ENCODE assay signal across 8 mouse cellular contexts in genomic region chr5:135690401-135690800, GRCm38 (mm10). TPM values are rescaled to one million over a fixed set of nuclear protein-coding genes. Genes with fewer than 3 reads are reported as not detected.
DNase-seq lines count a peak whose midpoint lies in the region; ATAC-seq and TF ChIP-seq lines count a peak whose summit lies in the region.

No protein-coding gene starts in this region.

- no peak for ATAC-seq in forebrain, embryonic 12.5 days (ENCODE audit: low FRiP score)
- no peak for ATAC-seq in neural tube, embryonic 13.5 days (ENCODE audit: low read depth)

- peaks cover 29% of the 10 kb centered on the region for H3K4me1 ChIP-seq in forebrain, embryonic 12.5 days
- H3K4me1 ChIP-seq in limb, embryonic 10.5 days, result peaks cover 29% of the 10 kb centered on the region
- peaks cover 28% of the 10 kb centered on the region for H3K4me1 ChIP-seq in neural tube, embryonic 13.5 days (replicated peaks)

- peak overlapping the region; percentile 74 for H3K9ac ChIP-seq in forebrain, embryonic 12.5 days
- H3K9ac ChIP-seq in neural tube, embryonic 13.5 days, result peak overlapping the region; percentile 78; the same call in 1 of the 2 replicates

- no peaks in the 10 kb centered on the region for H3K36me3 ChIP-seq in forebrain, embryonic 12.5 days (replicated peaks)
- H3K36me3 ChIP-seq in limb, embryonic 10.5 days, result peaks cover 11% of the 10 kb centered on the region
- no peaks in the 10 kb centered on the region for H3K36me3 ChIP-seq in neural tube, embryonic 13.5 days

- WGBS in forebrain, embryonic 12.5 days, result 87% methylated on average over 5 of the region's 5 CpGs
- 95% methylated on average over 5 of the region's 5 CpGs for WGBS in limb, embryonic 10.5 days
- WGBS in neural tube, embryonic 13.5 days, result 78% methylated on average over 5 of the region's 5 CpGs

- intact Hi-C loops in left cerebral cortex, adult 2 months (cut with DNase I), result no loop called here
- intact Hi-C loops in left cerebral cortex, postnatal 36 days (cut with DNase I), result no loop called here

- peak overlapping the region; percentile 94 for H3K4me2 ChIP-seq in forebrain, embryonic 12.5 days
- peak overlapping the region; percentile 98 for H3K4me2 ChIP-seq in neural tube, embryonic 13.5 days

- no peak for TF ChIP-seq CTCF in left cerebral cortex, adult 2 months (IDR thresholded peaks at IDR 0.05)

- H3K27ac ChIP-seq in left cerebral cortex, adult 2 months, result no peak overlapping the region
- H3K27ac ChIP-seq in forebrain, embryonic 12.5 days, result no peak overlapping the region
- H3K27ac ChIP-seq in limb, embryonic 10.5 days, result no peak overlapping the region
- H3K27ac ChIP-seq in neural tube, embryonic 13.5 days (replicated peaks), result no peak overlapping the region

- no peak for DNase-seq in left cerebral cortex, adult 2 months (ENCODE audit: extremely low spot score in 1 of 2, low spot score in 2 of 2)
- DNase-seq in left cerebral cortex, postnatal 36 days (ENCODE audit: low spot score in 2 of 2), result no peak
- no peak for DNase-seq in limb, embryonic 10.5 days (ENCODE audit: low spot score)
- DNase-seq in ovary, postnatal 10 days (ENCODE audit: low spot score), result no peak
- DNase-seq in spleen, adult 18-20 months, result no peak
- DNase-seq in adrenal gland, adult 2 months, result no peak

- H3K4me3 ChIP-seq in left cerebral cortex, adult 2 months, result peak overlapping the region; percentile 95
- H3K4me3 ChIP-seq in forebrain, embryonic 12.5 days (replicated peaks), result peak overlapping the region; percentile 69
- H3K4me3 ChIP-seq in limb, embryonic 10.5 days, result peak overlapping the region; percentile 73
- peak overlapping the region; percentile 65 for H3K4me3 ChIP-seq in neural tube, embryonic 13.5 days

- H3K9me3 ChIP-seq in forebrain, embryonic 12.5 days, result no peaks in the 10 kb centered on the region
- no peaks in the 10 kb centered on the region for H3K9me3 ChIP-seq in limb, embryonic 10.5 days (replicated peaks)
- no peaks in the 10 kb centered on the region for H3K9me3 ChIP-seq in neural tube, embryonic 13.5 days

- H3K27me3 ChIP-seq in forebrain, embryonic 12.5 days, result no peaks in the 10 kb centered on the region
- H3K27me3 ChIP-seq in limb, embryonic 10.5 days (ENCODE audit: low read depth, poor library complexity, severe bottlenecking), result no peaks in the 10 kb centered on the region
- H3K27me3 ChIP-seq in neural tube, embryonic 13.5 days, result no peaks in the 10 kb centered on the region

RNA-seq across cellular contexts. Expression of gene Por, which starts 20.6 kb away (rescaled TPM):
- 10 to 100 TPM; 86.0 to 93.6 TPM for total RNA-seq in left cerebral cortex, adult 2 months (2021)
- 10 to 100 TPM; 83.7 to 90.9 TPM for total RNA-seq in left cerebral cortex, postnatal 36 days (2021)
- 127 and 135 TPM in 2 replicates for polyA plus RNA-seq in forebrain, embryonic 12.5 days (2016; fragmentation: Nextera tagmentation; extraction: Ambion mirVana)
- polyA plus RNA-seq in limb, embryonic 10.5 days (2016; fragmentation: Nextera tagmentation; extraction: Ambion mirVana), result 166 and 179 TPM in 2 replicates
- 110 and 114 TPM in 2 replicates for polyA plus RNA-seq in neural tube, embryonic 13.5 days (2015; fragmentation: Nextera tagmentation; extraction: Ambion mirVana)
- 100 to 1,000 TPM; 265 to 364 TPM for total RNA-seq in adrenal gland, adult 2 months (2021)
- 371 and 563 TPM in 2 replicates for polyA plus RNA-seq in adrenal gland, adult 2 months (2012; rRNA removed)

RNA-seq across cellular contexts. Expression of gene Tmem120a, which starts 53.8 kb away (rescaled TPM):
- total RNA-seq in left cerebral cortex, adult 2 months (2021), result 10 to 100 TPM; 18.3 to 18.4 TPM
- total RNA-seq in left cerebral cortex, postnatal 36 days (2021), result 10 to 100 TPM; 15.6 to 18.0 TPM
- polyA plus RNA-seq in forebrain, embryonic 12.5 days (2016; fragmentation: Nextera tagmentation; extraction: Ambion mirVana), result 47.1 and 54.2 TPM in 2 replicates
- polyA plus RNA-seq in limb, embryonic 10.5 days (2016; fragmentation: Nextera tagmentation; extraction: Ambion mirVana), result 54.1 and 62.5 TPM in 2 replicates
- polyA plus RNA-seq in neural tube, embryonic 13.5 days (2015; fragmentation: Nextera tagmentation; extraction: Ambion mirVana), result 80.3 and 84.5 TPM in 2 replicates
- total RNA-seq in adrenal gland, adult 2 months (2021), result 10 to 100 TPM; 40.8 to 80.5 TPM
- polyA plus RNA-seq in adrenal gland, adult 2 months (2012; rRNA removed), result 60.0 and 87.2 TPM in 2 replicates

RNA-seq across cellular contexts. Expression of gene Rhbdd2, which starts 58.0 kb away (rescaled TPM):
- 10 to 100 TPM; 84.3 to 85.9 TPM for total RNA-seq in left cerebral cortex, adult 2 months (2021)
- 10 to 100 TPM; 77.2 to 90.2 TPM for total RNA-seq in left cerebral cortex, postnatal 36 days (2021)
- polyA plus RNA-seq in forebrain, embryonic 12.5 days (2016; fragmentation: Nextera tagmentation; extraction: Ambion mirVana), result 59.3 and 61.4 TPM in 2 replicates
- 61.4 and 62.5 TPM in 2 replicates for polyA plus RNA-seq in limb, embryonic 10.5 days (2016; fragmentation: Nextera tagmentation; extraction: Ambion mirVana)
- 69.0 and 82.2 TPM in 2 replicates for polyA plus RNA-seq in neural tube, embryonic 13.5 days (2015; fragmentation: Nextera tagmentation; extraction: Ambion mirVana)
- 10 to 100 TPM; 37.5 to 46.0 TPM for total RNA-seq in adrenal gland, adult 2 months (2021)
- 58.3 and 75.0 TPM in 2 replicates for polyA plus RNA-seq in adrenal gland, adult 2 months (2012; rRNA removed)
